Mouse (Mus musculus) C2C12 (cell line): Measurements from ENCODE around the gene P2ry1. TPM values are rescaled to one million over a fixed set of nuclear protein-coding genes. Genes with fewer than 3 reads are reported as not detected.

Experiments
- H3K27me3 ChIP-seq: one replicate; pipeline ENCODE4 v1.6.1; 2011; ENCODE audit not compliant: control insufficient read depth, insufficient read depth, insufficient read length
- H3K36me3 ChIP-seq: one replicate; pipeline ENCODE4 v1.6.1; 2011; ENCODE audit not compliant: control insufficient read depth, insufficient read depth
- H3K4me3 ChIP-seq: one replicate; pipeline ENCODE4 v1.5.1; 2011; ENCODE audit warnings: mild to moderate bottlenecking, control low read depth; ENCODE audit not compliant: poor library complexity, insufficient read depth, severe bottlenecking
- H3K79me2 ChIP-seq: one replicate; pipeline ENCODE4 v1.6.1; 2011; ENCODE audit not compliant: control insufficient read depth, insufficient read depth
- H3K79me3 ChIP-seq: one replicate; pipeline ENCODE4 v1.6.1; 2011; ENCODE audit warnings: low read depth, control low read depth
- H3ac ChIP-seq: one replicate; pipeline ENCODE3; 2011; ENCODE audit warnings: low read depth; ENCODE audit not compliant: control insufficient read depth, insufficient read length
- CEBPB ChIP-seq: IDR thresholded peaks from one replicate; pipeline ENCODE4 v1.6.1; 2011; ENCODE audit warnings: low read depth, mild to moderate bottlenecking, control low read depth, moderate library complexity
- CTCF ChIP-seq: IDR thresholded peaks from one replicate; pipeline ENCODE4 v1.5.1; 2011; ENCODE audit not compliant: control insufficient read depth, insufficient read depth, insufficient read length
- FOSL1 ChIP-seq: IDR thresholded peaks from one replicate; pipeline ENCODE4 v1.8.0; 2011; ENCODE audit warnings: mild to moderate bottlenecking, low read length; ENCODE audit not compliant: poor library complexity, insufficient read depth, severe bottlenecking
- MAX ChIP-seq: IDR thresholded peaks from one replicate; pipeline ENCODE4 v1.6.1; 2011; ENCODE audit warnings: mild to moderate bottlenecking, control low read depth
- MYOD1 ChIP-seq: IDR thresholded peaks from one replicate; pipeline ENCODE4 v1.6.1; 2011; ENCODE audit warnings: low read depth; ENCODE audit not compliant: control insufficient read depth, insufficient read length
- MYOG ChIP-seq: IDR thresholded peaks from one replicate; pipeline ENCODE4 v1.6.1; 2011; ENCODE audit not compliant: control insufficient read depth, insufficient read length; ENCODE audit errors: extremely low read depth
- USF1 ChIP-seq: IDR thresholded peaks from one replicate; pipeline ENCODE4 v1.6.1; 2011; ENCODE audit warnings: low read depth, mild to moderate bottlenecking, control low read depth, moderate library complexity
- long read RNA-seq, 2 experiments: library from polyadenylated mRNA; unstranded; transcript quantifications; one replicate each; pipeline ENCODE4 v2.0.0; 2019 to 2020
- polyA plus RNA-seq: library from polyadenylated mRNA; unstranded; fragments of >200 nt; fragmentation: generic; extraction: Trizol; gene quantifications from one replicate; pipeline ENCODE4 v1.2.1, GENCODE M21; 2012; ENCODE audit warnings: missing spikeins

The P2ry1 gene
- polyA plus RNA-seq = 0.04 TPM
- long read RNA-seq, experiment 1 = 0 reads
- long read RNA-seq, experiment 2 = 0 reads

DNA sequence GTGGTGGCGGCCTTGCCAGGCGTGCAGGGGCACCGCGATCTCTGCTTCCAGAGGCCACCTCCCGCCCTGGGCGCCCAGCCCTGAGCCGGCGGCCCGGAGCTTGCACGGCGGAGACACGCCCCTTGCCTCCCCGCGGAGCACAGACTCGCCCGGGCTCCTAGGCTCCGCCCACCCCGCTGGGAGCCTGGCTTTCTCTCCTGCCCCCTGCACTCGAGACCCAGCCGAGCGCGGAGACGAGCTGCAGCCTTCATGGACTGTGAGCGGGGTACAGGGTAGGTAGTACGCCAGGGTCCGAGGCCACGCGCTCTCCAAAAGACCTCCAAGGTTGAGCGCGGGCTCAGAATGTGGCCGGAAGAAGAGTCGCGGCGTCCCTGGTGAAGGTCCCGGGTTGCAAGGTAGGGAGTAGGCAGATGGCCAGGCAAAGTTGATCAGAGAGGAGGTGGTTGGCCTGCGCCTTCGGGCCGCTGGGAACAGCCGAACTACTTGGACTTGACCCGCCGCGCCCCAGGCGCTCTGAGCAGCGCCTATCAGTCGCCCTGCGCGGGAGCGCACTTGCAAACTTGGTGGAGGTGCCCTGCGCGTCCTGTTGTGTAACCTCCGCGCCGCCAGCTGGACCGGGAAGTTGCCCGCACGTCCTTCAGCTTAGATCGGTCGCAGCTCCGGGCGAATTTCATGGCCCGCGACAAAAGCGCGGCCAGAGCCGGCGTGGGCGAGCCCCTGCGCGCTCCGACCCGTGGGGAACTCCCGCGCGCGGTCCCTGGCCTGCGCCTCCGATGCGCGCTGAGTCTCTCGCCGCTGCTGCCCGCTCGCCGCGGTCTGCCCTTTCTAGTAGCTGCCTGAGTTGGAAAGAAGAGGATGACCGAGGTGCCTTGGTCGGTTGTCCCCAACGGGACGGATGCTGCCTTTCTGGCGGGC is at the start of gene P2ry1:
Gene P2ry1, plus strand, starts transcription at position 209 of the 915 bp plus-strand sequence.
- Histone ChIP-seq H3K79me2 (no peaks in the 10 kb centered on the region), H3K27me3 (peaks cover 12% of the 10 kb centered on the region), H3K36me3 (no peaks in the 10 kb centered on the region), H3K4me3 (no peak within 1 kb of the TSS), H3K79me3 (no peaks in the 10 kb centered on the region), H3ac (no peak within 1 kb of the TSS)
- TF ChIP-seq MAX (no peak), MYOG (no peak)

DNA sequence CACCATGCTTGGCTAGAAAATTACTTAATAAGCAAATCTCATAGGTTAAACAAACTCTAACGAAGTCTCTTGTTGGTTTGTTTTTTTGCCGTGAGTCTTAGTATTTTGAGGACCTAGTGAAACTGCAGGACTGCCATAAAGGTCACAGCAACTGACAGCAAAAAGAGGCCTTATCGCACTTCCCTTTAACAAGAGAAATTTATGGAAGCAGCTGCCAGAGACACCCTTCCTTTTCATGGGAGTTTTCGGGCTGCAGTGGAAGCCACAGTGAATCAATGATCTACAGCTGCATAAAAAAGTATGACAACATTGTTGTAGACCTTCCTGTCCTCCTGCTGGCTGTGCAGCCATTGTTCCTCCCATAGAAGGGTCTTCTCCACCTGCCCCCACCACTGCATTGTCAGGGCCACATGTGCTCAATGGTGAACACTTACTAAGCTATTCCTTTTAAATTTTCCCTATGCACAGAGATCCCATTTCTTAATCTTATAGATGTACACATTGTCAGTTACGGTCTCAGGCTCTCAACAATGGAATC is 49.3 kb upstream of the P2ry1 start:
- no peak for TF ChIP-seq MYOG
- Histone ChIP-seq H3K4me3 (no peak overlapping the region), H3K79me3 (no peaks in the 10 kb centered on the region), H3K27me3 (no peaks in the 10 kb centered on the region), H3K79me2 (no peaks in the 10 kb centered on the region), H3K36me3 (no peaks in the 10 kb centered on the region), H3ac (no peak overlapping the region)

DNA sequence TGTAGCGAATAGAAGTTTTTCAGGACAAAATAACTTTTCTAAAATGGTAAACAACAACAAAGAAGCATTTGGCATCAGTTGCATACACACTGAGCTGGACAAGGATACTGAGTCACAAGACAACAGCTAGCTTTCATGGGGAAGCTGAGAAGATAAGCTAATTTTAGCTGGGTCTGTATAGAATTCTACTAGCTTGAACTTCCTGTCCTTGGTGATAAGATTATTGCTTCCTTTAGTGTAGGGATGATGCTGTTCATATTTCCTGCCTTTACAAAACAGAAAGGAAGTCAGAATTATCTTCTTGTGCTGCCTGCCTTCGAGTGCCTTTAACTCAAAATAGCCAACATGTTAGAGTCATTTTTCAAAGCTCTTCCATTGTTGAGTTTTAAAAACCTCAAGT is 48.5 kb upstream of the P2ry1 start:
- TF ChIP-seq MYOG (no peak), USF1 (no peak), FOSL1 (no peak), MAX (no peak), MYOD1 (no peak), CEBPB (no peak), CTCF (no peak)
- H3K79me3 ChIP-seq = no peaks in the 10 kb centered on the region
- no peaks in the 10 kb centered on the region for H3K36me3 ChIP-seq
- H3K4me3 ChIP-seq = no peak overlapping the region
- no peaks in the 10 kb centered on the region for H3K27me3 ChIP-seq
- no peaks in the 10 kb centered on the region for H3K79me2 ChIP-seq
- H3ac ChIP-seq = no peak overlapping the region

DNA sequence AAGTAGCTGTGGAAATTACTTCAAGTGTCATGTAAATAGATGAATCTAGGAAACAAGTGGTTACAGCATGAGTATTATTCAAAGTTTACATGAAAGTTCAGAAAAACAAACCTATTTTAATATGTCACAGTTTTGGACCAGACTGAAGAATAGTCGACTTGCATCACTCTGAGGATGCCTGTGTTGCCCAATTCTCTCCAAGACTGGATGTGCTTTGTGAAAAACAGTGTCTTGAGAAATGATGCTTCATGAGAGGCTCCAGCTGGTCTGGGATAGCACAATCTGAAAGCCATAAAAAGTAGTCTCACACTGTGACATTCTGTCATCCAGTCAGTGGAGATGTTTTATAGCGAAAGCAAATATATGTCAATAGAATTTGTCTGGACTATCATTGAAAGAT is 43.8 kb upstream of the P2ry1 start:
- no peak overlapping the region for H3K4me3 ChIP-seq
- H3K27me3 ChIP-seq = no peaks in the 10 kb centered on the region
- no peak for TF ChIP-seq MAX
- no peak for TF ChIP-seq MYOD1
- TF ChIP-seq MYOG = no peak
- no peak for TF ChIP-seq CTCF
- no peak for TF ChIP-seq CEBPB
- TF ChIP-seq USF1 = no peak
- TF ChIP-seq FOSL1 = no peak
- no peaks in the 10 kb centered on the region for H3K79me2 ChIP-seq
- no peak overlapping the region for H3ac ChIP-seq
- H3K79me3 ChIP-seq = no peaks in the 10 kb centered on the region
- H3K36me3 ChIP-seq = no peaks in the 10 kb centered on the region

DNA sequence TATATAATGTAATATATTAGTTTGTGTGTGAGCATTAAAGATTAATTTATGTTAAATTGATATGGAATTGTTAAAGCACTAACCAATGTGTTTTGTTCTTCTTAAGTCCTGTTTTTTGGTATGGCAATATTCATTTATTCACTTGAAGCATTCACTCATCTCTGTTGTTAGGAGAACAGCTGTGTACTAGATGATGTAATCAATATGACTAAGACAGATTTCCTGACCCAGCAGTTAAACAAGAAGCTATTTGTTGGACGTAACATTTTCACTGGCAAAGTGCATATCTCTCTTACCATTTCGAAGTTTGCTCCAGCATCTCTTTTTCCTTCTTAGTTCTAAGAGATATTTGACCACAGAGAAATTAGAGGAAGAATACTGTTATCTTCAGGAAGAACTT is 37.5 kb upstream of the P2ry1 start:
- no peak for TF ChIP-seq CTCF
- no peak for TF ChIP-seq MYOD1
- TF ChIP-seq MYOG = no peak
- no peak for TF ChIP-seq USF1
- TF ChIP-seq FOSL1 = no peak
- no peaks in the 10 kb centered on the region for H3K36me3 ChIP-seq
- H3K27me3 ChIP-seq = no peaks in the 10 kb centered on the region
- no peak overlapping the region for H3K4me3 ChIP-seq
- H3ac ChIP-seq = no peak overlapping the region
- no peaks in the 10 kb centered on the region for H3K79me3 ChIP-seq
- H3K79me2 ChIP-seq = no peaks in the 10 kb centered on the region

DNA sequence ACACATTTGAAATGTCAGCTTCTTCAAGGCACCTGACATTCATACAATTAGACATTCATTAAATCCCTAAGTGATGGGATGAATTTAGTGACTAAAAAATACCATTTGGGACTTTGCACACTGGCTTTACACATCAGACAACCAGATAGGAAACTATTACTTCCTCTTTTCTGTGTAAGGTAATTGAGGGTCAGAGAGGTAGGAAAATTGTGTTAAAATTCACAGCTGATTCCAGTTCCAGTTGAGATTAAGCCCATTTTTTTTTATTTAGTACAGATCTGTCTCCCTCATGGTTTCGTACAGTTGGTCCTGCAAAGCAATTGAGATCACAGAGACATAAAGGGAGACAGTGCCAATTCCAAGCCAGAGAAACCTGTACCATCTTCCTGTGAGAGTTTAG is 27.7 kb upstream of the P2ry1 start:
- Histone ChIP-seq H3K36me3 (no peaks in the 10 kb centered on the region), H3K79me3 (no peaks in the 10 kb centered on the region), H3K79me2 (no peaks in the 10 kb centered on the region), H3ac (no peak overlapping the region), H3K27me3 (no peaks in the 10 kb centered on the region), H3K4me3 (no peak overlapping the region)
- TF ChIP-seq MYOG = no peak
- no peak for TF ChIP-seq CEBPB
- TF ChIP-seq USF1 = no peak
- no peak for TF ChIP-seq MAX
- TF ChIP-seq MYOD1 = no peak
- TF ChIP-seq CTCF = no peak
- TF ChIP-seq FOSL1 = no peak
